Mouse (Mus musculus) adrenal gland, adult 18-20 months (tissue): Measurements from ENCODE around the gene Msmp. TPM values are rescaled to one million over a fixed set of nuclear protein-coding genes. Genes with fewer than 3 reads are reported as not detected.
A peak's percentile ranks its signal among the peaks of the same experiment; 100 is the strongest.
"Not testable (repeated sequence)": the region's sequence is repeated elsewhere in the genome, so short reads cannot be mapped to it uniquely, and the experiment has no call there.

Experiments
- DNase-seq, 2 experiments: peaks; one replicate each; pipeline ENCODE4 v3.0.0; 2021 to 2022; ENCODE audit warnings: low spot score in 2 of 2
- total RNA-seq, 2 experiments: library from RNA; stranded (reverse); gene quantifications; 1 replicate in 1 of 2; 2 replicates in 1 of 2; pipeline ENCODE4 v1.2.3; 2021

The Msmp gene
- total RNA-seq, 2 experiments from 2014 or later, result 0.70 to 0.73 TPM

GRCm38 (mm10) chr4:43561997-43562768, 22.1 kb downstream of the Msmp start, which contains the start of the genes Creb3 and Tln1:
Gene Creb3 (plus strand): TSS chr4:43562332.
Gene Tln1 (minus strand): TSS chr4:43562691.
- peak; percentile 85 to 88 for DNase-seq

GRCm38 (mm10) chr4:43561436-43561996, 22.8 kb downstream of the Msmp start:
- no peak for DNase-seq

GRCm38 (mm10) chr4:43560976-43561375, 23.3 kb downstream of the Msmp start:
- no peak for DNase-seq

- peak in 1 of 2 experiments; percentile 56 for DNase-seq
These were observed 24.1 kb downstream of the Msmp start for GRCm38 (mm10) chr4:43560243-43560611.

- DNase-seq, result no peak
These were observed 24.6 kb downstream of the Msmp start for GRCm38 (mm10) chr4:43559519-43560242.

GRCm38 (mm10) chr4:43558631-43559356, 25.5 kb downstream of the Msmp start:
- peak; percentile 69 to 76 for DNase-seq

GRCm38 (mm10) chr4:43558028-43558630, 26.2 kb downstream of the Msmp start:
- no peak for DNase-seq

- no peak for DNase-seq
These were observed 28.4 kb downstream of the Msmp start for GRCm38 (mm10) chr4:43555926-43556325.

GRCm38 (mm10) chr4:43553891-43554290, 30.4 kb downstream of the Msmp start:
- no peak for DNase-seq

GRCm38 (mm10) chr4:43552437-43552836, 31.9 kb downstream of the Msmp start:
- no peak for DNase-seq

- DNase-seq, result not testable (repeated sequence)
These were observed 32.4 kb downstream of the Msmp start for GRCm38 (mm10) chr4:43551854-43552253.

- no peak for DNase-seq
These were observed 35.2 kb downstream of the Msmp start for GRCm38 (mm10) chr4:43549055-43549454.

- DNase-seq, result no peak
These were observed 37.1 kb downstream of the Msmp start for GRCm38 (mm10) chr4:43547160-43547559.

- no peak for DNase-seq
These were observed 37.8 kb downstream of the Msmp start for GRCm38 (mm10) chr4:43546375-43547047.

- no peak for DNase-seq
These were observed 42.2 kb downstream of the Msmp start for GRCm38 (mm10) chr4:43542044-43542443.

- DNase-seq, result no peak
These were observed 48.3 kb downstream of the Msmp start for GRCm38 (mm10) chr4:43536031-43536430.

GRCm38 (mm10) chr4:43535628-43536027, 48.7 kb downstream of the Msmp start:
- no peak for DNase-seq

GRCm38 (mm10) chr4:43533270-43533669, 51.0 kb downstream of the Msmp start:
- DNase-seq, result peak in 1 of 2 experiments; percentile 61
